Mouse (Mus musculus) embryo, embryonic 10.5 days (tissue): ENCODE measurements at regions not wholly inside any gene's neighbourhood (a gene's known extent, or its start where the extent isn't known, plus 50 kb on each side); places are given as distances from the start of the nearest gene placed in this dataset.

Experiments used
- DNase-seq: peaks from one replicate; pipeline ENCODE4 v3.0.0-alpha.2; 2015; ENCODE audit warnings: low spot score

GRCm38 (mm10) chr4:73163271-73163727 lies 241.6 kb downstream of the Gm11487 start:
- peak; percentile 2 for DNase-seq
